Mouse (Mus musculus) hindlimb bud, embryonic 11.5 days (tissue): ENCODE results near the gene Sergef.
"Not testable (repeated sequence)": the region's sequence is repeated elsewhere in the genome, so short reads cannot be mapped to it uniquely, and the experiment has no call there.

Experiments used
- DNase-seq: peaks from one replicate; pipeline ENCODE4 v3.0.0-alpha.2; 2012; ENCODE audit warnings: low read depth, low spot score; ENCODE audit errors: extremely low spot score

Gene Sergef

GRCm38 (mm10) chr7:46578091-46578490 is 61.5 kb downstream of the Sergef start:
- no peak for DNase-seq

DNA sequence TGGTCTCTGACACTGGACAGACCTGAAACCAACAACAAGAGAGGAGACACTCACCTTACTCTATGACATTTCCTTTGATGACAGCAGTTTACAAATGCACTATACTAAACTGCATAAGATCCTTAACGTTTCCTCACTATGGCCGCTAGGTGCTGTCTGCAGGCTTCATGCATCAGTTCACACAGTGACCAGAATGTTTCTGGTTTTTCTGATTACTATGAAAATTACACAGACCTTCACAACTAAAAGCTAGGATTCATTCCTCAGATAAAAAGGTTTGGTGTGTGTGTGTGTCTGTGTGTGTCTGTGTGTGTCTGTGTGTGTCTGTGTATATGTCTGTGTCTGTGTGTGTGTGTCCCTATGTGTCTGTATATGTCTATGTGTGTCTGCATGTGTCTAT is 63.7 kb downstream of the Sergef start:
- no peak for DNase-seq

GRCm38 (mm10) chr7:46572803-46573594 is 66.6 kb downstream of the Sergef start:
- DNase-seq = no peak

GRCm38 (mm10) chr7:46569509-46569908 is 70.1 kb downstream of the Sergef start:
- DNase-seq = not testable (repeated sequence)

DNA sequence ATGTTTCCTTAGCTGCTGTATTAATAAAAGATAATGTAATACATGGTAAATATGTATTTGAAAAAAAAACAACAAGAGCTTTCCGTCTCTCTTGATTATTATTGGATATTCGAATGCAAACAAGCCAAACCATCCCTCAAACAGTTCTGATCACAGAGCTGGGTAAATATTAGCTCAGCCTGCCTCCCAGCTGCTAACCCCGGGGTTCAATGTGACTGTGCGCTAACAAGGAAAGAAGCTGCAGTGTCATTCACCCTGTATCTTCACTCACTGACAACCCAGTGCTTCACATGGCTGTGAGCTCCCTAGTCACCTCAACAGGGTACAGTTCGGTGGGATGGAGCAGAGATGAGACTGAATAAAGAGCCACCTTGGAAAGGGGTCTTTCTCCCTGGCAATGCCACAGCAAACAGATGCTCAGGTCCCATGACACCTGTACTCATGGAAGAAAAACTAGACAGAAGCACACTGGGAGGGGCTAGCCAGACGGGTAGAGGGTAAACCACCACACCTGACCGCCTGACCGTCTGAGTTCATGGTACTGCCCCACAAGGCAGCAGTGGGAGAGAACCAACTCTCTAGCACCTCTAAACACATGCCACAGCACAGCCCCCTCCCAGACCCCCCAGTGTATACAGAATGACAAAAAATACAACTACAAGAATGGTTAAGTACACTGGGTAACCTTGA is 73.1 kb downstream of the Sergef start:
- no peak for DNase-seq

GRCm38 (mm10) chr7:46565374-46565773 is 74.2 kb downstream of the Sergef start:
- no peak for DNase-seq

- no peak for DNase-seq
Measured at GRCm38 (mm10) chr7:46563801-46564200, 75.8 kb downstream of the Sergef start.

DNA sequence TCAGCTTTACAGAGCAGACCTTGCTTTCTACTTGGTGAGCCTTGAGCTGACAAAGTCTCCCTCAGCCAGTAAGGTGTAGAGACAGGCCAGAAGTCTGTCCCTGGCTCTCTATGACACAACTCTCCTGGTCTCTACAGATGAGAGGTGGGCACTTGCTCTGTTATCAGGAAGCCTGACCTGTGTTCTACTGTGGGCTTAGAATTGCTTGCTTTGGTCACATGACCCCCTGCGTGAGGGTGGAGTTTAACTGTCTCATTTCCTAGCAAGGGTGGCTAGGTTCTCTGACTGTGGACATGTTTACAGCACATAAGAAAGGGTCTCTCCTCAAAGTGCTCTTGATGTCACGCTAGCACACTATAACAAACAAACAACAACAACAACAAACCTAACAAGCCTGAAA is 79.5 kb downstream of the Sergef start:
- DNase-seq = no peak

GRCm38 (mm10) chr7:46559643-46560042 is 80.0 kb downstream of the Sergef start:
- DNase-seq = no peak

DNA sequence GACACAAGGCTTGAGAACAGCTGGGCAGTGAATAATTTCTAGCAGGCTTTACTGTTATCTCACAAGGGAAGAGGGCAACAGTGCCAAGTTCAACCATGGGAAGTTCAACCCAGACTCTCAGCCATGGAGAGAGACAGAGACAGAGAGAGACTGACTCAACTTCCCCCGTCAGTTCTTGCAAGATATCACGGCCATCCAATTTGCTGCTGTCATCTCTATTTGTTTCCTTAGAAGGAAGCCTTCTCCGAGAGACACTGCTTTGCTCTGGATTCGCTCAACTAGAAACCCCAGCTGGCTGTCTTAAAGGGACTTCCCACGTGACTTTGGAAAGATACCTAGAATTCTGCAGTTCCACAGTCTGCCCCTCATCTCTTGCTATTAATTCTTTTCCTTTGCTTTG is 80.6 kb downstream of the Sergef start:
- DNase-seq = no peak

DNA sequence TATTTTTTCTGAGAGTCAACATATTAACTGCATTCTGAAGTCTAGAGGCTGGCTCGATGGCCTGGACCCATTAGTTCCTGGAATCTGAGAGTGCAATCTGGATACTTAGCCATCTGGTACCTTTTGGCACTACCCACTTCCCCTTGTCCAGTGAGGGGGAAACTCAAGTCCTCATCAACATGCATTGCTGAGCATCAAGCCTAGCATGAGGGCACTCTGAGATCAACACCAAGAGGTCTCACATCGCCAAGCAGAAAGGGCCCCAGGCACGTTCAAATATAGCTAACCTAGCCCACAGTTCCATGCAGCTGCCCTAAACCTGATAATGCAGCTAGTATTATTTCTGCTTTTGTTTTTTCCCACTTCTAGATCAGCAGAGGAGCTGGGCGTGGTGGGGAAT is 81.6 kb downstream of the Sergef start:
- DNase-seq = no peak

- no peak for DNase-seq
Measured at GRCm38 (mm10) chr7:46557387-46557786, 82.2 kb downstream of the Sergef start.

- DNase-seq = no peak
Measured at GRCm38 (mm10) chr7:46556358-46557118, 83.1 kb downstream of the Sergef start.

DNA sequence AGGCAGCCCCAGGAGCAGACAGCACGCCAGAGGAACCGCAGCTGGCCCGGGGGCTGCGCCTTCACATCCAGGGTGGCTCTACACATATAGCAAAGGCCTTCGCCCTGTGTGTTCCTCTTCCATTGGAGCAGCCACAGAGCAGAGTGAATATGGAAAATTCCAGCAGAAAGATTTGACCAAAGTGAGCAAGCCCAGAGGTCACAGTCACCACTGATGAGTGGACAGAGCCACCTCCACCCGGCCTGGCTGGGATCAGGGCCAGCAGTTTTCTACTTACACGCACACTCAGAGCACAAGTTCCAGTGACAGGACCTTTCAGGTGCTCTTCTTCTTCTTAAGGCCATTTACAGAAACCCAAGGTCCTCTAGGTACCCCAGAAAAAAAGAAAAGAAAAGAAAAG is 83.9 kb downstream of the Sergef start:
- no peak for DNase-seq

GRCm38 (mm10) chr7:46554855-46555254 is 84.8 kb downstream of the Sergef start:
- no peak for DNase-seq

DNA sequence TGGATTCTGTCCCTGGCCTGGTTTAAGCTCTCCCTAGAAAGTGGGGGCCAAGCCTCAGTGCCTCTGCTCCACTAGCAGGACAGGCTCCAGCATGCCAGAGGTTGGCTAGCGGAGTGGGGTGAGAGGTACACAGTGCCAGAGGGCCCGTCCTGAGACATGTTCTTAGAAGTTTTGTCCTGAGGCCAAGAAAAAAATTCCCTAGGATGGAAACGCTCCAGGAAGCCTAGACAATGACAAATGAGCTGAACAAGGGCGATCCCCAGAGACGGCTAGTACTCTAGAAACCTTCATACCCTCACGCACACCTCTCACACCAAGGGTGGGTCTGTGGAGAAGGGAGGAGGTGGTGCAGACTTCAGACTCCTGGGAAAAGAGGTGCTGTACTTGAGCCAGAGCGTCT is 85.6 kb downstream of the Sergef start:
- no peak for DNase-seq

GRCm38 (mm10) chr7:46551935-46552752 is 87.5 kb downstream of the Sergef start:
- DNase-seq = no peak

- DNase-seq = no peak
Measured at GRCm38 (mm10) chr7:46551173-46551572, 88.4 kb downstream of the Sergef start.

DNA sequence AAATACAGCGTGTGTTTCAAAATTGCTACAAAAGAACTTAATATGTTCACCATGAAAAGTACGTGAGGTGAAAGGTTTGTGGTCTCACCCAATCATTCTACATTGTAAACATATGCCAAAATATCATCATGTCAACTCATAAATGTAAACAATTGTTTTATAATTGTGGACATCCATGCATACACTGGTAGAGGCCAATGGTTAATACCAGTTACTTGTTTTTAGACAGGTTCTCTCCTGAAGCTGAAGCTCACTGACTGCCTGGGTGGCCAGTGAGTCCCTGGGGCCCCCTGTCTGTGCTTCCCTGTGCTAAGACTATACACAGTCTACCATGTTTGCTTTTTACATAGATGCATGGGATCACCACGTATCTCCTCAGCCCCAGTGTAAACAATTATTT is 91.5 kb downstream of the Sergef start:
- no peak for DNase-seq

DNA sequence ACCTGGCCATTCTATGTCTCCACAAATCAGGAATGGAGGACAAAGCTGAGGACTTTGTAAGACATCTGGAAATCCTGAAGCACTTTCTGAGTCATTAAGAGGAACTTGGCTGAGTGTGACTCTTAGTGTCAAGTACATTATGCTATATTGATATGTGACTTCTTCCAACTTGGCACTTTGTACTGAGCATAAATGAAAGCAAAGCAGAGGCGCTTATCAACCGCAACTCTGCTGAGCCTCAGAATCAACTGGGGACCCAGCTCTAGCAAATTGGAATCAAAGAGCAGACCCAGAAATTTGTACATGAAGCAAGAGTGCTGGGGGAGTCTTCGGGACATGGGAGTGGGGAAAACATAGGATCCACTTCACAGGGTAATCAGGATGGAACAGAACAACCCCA is 92.0 kb downstream of the Sergef start:
- no peak for DNase-seq

DNA sequence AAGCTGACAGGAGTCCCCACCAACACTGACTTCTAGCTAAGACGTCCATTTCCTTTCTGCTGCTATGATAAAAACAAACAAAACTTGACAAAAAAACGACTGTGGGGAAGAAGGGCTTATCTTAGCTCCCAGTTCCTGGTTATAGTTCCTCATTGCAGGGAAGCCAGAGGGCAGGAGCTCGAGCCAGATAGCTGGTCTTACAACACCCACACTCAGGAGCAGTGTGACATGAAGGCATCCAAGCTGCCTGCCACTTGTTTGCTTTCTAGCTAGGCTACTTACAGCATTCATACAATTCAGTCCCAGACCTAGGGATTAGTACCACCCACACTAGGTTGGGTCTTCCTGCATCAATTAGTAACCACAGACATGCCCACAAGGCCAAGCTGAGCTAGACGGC is 93.1 kb downstream of the Sergef start:
- no peak for DNase-seq
